Comparison of ENCODE assay signal across 9 mouse cellular contexts in the genomic region with DNA sequence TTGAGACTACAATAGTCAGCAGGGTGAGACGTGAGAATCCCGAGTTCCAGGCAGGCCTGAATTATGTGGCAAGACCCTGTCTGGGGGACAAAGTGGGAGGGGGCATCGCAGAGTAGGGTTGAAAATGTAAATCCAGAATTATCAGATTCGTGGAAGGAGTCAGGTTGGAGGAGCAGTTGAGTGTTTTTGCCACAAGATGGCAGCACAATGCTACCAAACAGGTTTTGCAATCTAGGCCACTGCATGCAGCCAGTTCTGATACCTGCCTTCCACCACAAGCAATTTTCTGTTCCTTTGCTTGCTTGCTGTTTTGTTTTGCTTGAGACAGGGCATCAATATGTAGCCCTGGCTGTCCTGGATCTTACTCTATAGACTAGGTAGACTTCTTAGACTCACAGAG. TPM values are rescaled to one million over a fixed set of nuclear protein-coding genes. Genes with fewer than 3 reads are reported as not detected.
A peak's percentile ranks its signal among the peaks of the same experiment; 100 is the strongest.
DNase-seq lines count a peak whose midpoint lies in the region; ATAC-seq and TF ChIP-seq lines count a peak whose summit lies in the region.
"Had no signal": no experiment of that assay in that cellular context is flagged by ENCODE, and none has a peak within 500 bp of the region (broad histone marks: within the 10 kb centered on the region; RNA-seq: fewer than 3 reads in every experiment).

No protein-coding gene starts in this region.

- H3K27me3 ChIP-seq in heart, embryonic 11.5 days (ENCODE audit: control insufficient read depth, insufficient read depth, low read length) = no peaks in the 10 kb centered on the region
- no peaks in the 10 kb centered on the region for H3K27me3 ChIP-seq in forebrain, embryonic 13.5 days
- no peaks in the 10 kb centered on the region for H3K27me3 ChIP-seq in hindbrain, embryonic 15.5 days
- no peaks in the 10 kb centered on the region for H3K27me3 ChIP-seq in midbrain, embryonic 11.5 days (ENCODE audit: control insufficient read depth, insufficient read depth, low read length)
- H3K27me3 ChIP-seq in small intestine, adult 2 months (ENCODE audit: control insufficient read depth, insufficient read depth, low read length) = no peaks in the 10 kb centered on the region

- H3K9me3 ChIP-seq in heart, embryonic 11.5 days (replicated peaks; ENCODE audit: control insufficient read depth, low read length) = no peaks in the 10 kb centered on the region
- H3K9me3 ChIP-seq in forebrain, embryonic 13.5 days (replicated peaks) = no peaks in the 10 kb centered on the region
- no peaks in the 10 kb centered on the region for H3K9me3 ChIP-seq in hindbrain, embryonic 15.5 days
- no peaks in the 10 kb centered on the region for H3K9me3 ChIP-seq in midbrain, embryonic 11.5 days (ENCODE audit: control insufficient read depth, low read length)

- peaks cover 12% of the 10 kb centered on the region for H3K36me3 ChIP-seq in heart, embryonic 11.5 days (ENCODE audit: control insufficient read depth, insufficient read depth, low read length)
- H3K36me3 ChIP-seq in forebrain, embryonic 13.5 days (ENCODE audit: poor library complexity, severe bottlenecking) = peaks cover 32% of the 10 kb centered on the region
- H3K36me3 ChIP-seq in hindbrain, embryonic 15.5 days = peaks cover 32% of the 10 kb centered on the region
- peaks cover 3% of the 10 kb centered on the region; the same call in 1 of the 2 replicates for H3K36me3 ChIP-seq in midbrain, embryonic 11.5 days (ENCODE audit: control insufficient read depth, insufficient read depth, low read length)
- peaks cover 22% of the 10 kb centered on the region for H3K36me3 ChIP-seq in small intestine, adult 2 months (ENCODE audit: control insufficient read depth, insufficient read depth, low read length)

- intact Hi-C loops in left cerebral cortex, adult 2 months (cut with DNase I) = loop anchor here (1.0 to 10.0 kb wide), 3 partner anchors 24 to 253 kb away; no protein-coding TSS in a partner anchor

- H3K4me2 ChIP-seq in heart, embryonic 11.5 days = no peak overlapping the region
- no peak overlapping the region for H3K4me2 ChIP-seq in forebrain, embryonic 13.5 days
- H3K4me2 ChIP-seq in hindbrain, embryonic 15.5 days = no peak overlapping the region
- no peak overlapping the region for H3K4me2 ChIP-seq in midbrain, embryonic 11.5 days

- H3K27ac ChIP-seq in heart, embryonic 11.5 days (ENCODE audit: low read depth, low read length) = no peak overlapping the region
- H3K27ac ChIP-seq in forebrain, embryonic 13.5 days = no peak overlapping the region
- H3K27ac ChIP-seq in hindbrain, embryonic 15.5 days (replicated peaks) = 0 out of 2 replicates have a peak overlapping the region, but pooled peaks have one; percentile 7
- peak overlapping the region; percentile 44; the same call in 1 of the 2 replicates for H3K27ac ChIP-seq in left cerebral cortex, adult 2 months
- no peak overlapping the region for H3K27ac ChIP-seq in midbrain, embryonic 11.5 days (ENCODE audit: low read depth, low read length)
- H3K27ac ChIP-seq in small intestine, adult 2 months (ENCODE audit: insufficient read depth, low read depth, low read length) = no peak overlapping the region
- H3K27ac ChIP-seq: macrophage had no signal

- no peak overlapping the region for H3K4me3 ChIP-seq in heart, embryonic 11.5 days (ENCODE audit: low read depth, low read length)
- no peak overlapping the region for H3K4me3 ChIP-seq in forebrain, embryonic 13.5 days
- no peak overlapping the region for H3K4me3 ChIP-seq in hindbrain, embryonic 15.5 days
- H3K4me3 ChIP-seq in left cerebral cortex, adult 2 months = no peak overlapping the region
- no peak overlapping the region for H3K4me3 ChIP-seq in midbrain, embryonic 11.5 days (ENCODE audit: low read depth, low read length)
- no peak overlapping the region for H3K4me3 ChIP-seq in small intestine, adult 2 months (ENCODE audit: low read depth, low read length)

- peak; percentile 77 to 87 for DNase-seq in heart, adult 18-20 months
- peak; percentile 63 for DNase-seq in c-Kit-positive CD71-positive TER-119-negative erythroid progenitor cells, embryonic 14.5 days (ENCODE audit: low read depth)
- peak; percentile 68 for DNase-seq in left cerebral cortex, adult 2 months (ENCODE audit: extremely low spot score in 1 of 2, low spot score in 2 of 2)
- DNase-seq in midbrain, embryonic 11.5 days (ENCODE audit: low spot score, missing footprints) = peak; percentile 98

- peak; percentile 77 for TF ChIP-seq CTCF in left cerebral cortex, adult 2 months (IDR thresholded peaks at IDR 0.05)
- peak; percentile 72; the same call in 1 of the 2 replicates for TF ChIP-seq CTCF in small intestine, adult 2 months (IDR thresholded peaks at IDR 0.05; ENCODE audit: extremely low read depth, insufficient read length, insufficient replicate concordance, low read depth, low read length)

- H3K4me1 ChIP-seq in heart, embryonic 11.5 days (ENCODE audit: control insufficient read depth, insufficient read depth, low read length) = 0 out of 2 replicates have a peak, but pooled peaks cover 15% of the 10 kb centered on the region
- peaks cover 8% of the 10 kb centered on the region for H3K4me1 ChIP-seq in forebrain, embryonic 13.5 days
- peaks cover 11% of the 10 kb centered on the region; the same call in 1 of the 2 replicates for H3K4me1 ChIP-seq in hindbrain, embryonic 15.5 days (replicated peaks)
- H3K4me1 ChIP-seq in midbrain, embryonic 11.5 days (ENCODE audit: control insufficient read depth, insufficient read depth, low read length) = peaks cover 6% of the 10 kb centered on the region
- peaks cover 15% of the 10 kb centered on the region for H3K4me1 ChIP-seq in small intestine, adult 2 months (ENCODE audit: control insufficient read depth, insufficient read depth, insufficient read length, low read length)

- 4% methylated on average over 4 of the region's 4 CpGs for WGBS in heart, embryonic 11.5 days (ENCODE audit: insufficient replicate concordance)
- 6% methylated on average over 4 of the region's 4 CpGs for WGBS in forebrain, embryonic 13.5 days
- WGBS in hindbrain, embryonic 15.5 days = 3% methylated on average over 4 of the region's 4 CpGs
- WGBS in midbrain, embryonic 11.5 days = 4% methylated on average over 4 of the region's 4 CpGs
- WGBS in small intestine, adult 2 months = under 1% methylated on average over 4 of the region's 4 CpGs

- no peak overlapping the region for H3K9ac ChIP-seq in heart, embryonic 11.5 days (ENCODE audit: low read depth, low read length)
- H3K9ac ChIP-seq in forebrain, embryonic 13.5 days = no peak overlapping the region
- no peak overlapping the region for H3K9ac ChIP-seq in hindbrain, embryonic 15.5 days
- H3K9ac ChIP-seq in midbrain, embryonic 11.5 days (ENCODE audit: low read length) = no peak overlapping the region

- no peak for ATAC-seq in heart, embryonic 11.5 days (replicated peaks; ENCODE audit: insufficient number of reproducible peaks, low FRiP score, low TSS enrichment)
- peak; percentile 42; the same call in 1 of the 2 replicates for ATAC-seq in forebrain, embryonic 13.5 days
- peak; percentile 39; the same call in 1 of the 2 replicates for ATAC-seq in hindbrain, embryonic 15.5 days (ENCODE audit: low FRiP score, low read depth)
- peak; percentile 22; the same call in 1 of the 2 replicates for ATAC-seq in midbrain, embryonic 11.5 days (ENCODE audit: low FRiP score)

- no peak for TF ChIP-seq POLR2A in small intestine, adult 2 months (IDR thresholded peaks at IDR 0.05; ENCODE audit: low read depth, low read length)

RNA-seq across cellular contexts. Expression of a gene that starts 2.6 kb away (rescaled TPM):
- total RNA-seq in heart, adult 18-20 months (2021) = 1,000 to 10,000 TPM; 2,821 to 3,018 TPM
- polyA plus RNA-seq in heart, embryonic 11.5 days (2014; fragmentation: Nextera tagmentation; extraction: Ambion mirVana) = 309 and 324 TPM in 2 replicates
- polyA plus RNA-seq in forebrain, embryonic 13.5 days (2015; fragmentation: Nextera tagmentation; extraction: Ambion mirVana) = 1.7 and 4.4 TPM in 2 replicates
- 5.2 and 7.1 TPM in 2 replicates for polyA plus RNA-seq in hindbrain, embryonic 15.5 days (2015; fragmentation: Nextera tagmentation; extraction: Ambion mirVana)
- total RNA-seq in left cerebral cortex, adult 2 months (2021) = 1 to 10 TPM; 2.9 to 7.2 TPM
- polyA plus RNA-seq in midbrain, embryonic 11.5 days (2014; fragmentation: Nextera tagmentation; extraction: Ambion mirVana) = 3.5 and 4.1 TPM in 2 replicates
- 47.5 and 165 TPM in 2 replicates for polyA plus RNA-seq in small intestine, adult 2 months (2012; rRNA removed)

RNA-seq across cellular contexts. Expression of a gene that starts 11.8 kb away (rescaled TPM):
- total RNA-seq in heart, adult 18-20 months (2021) = 10 to 100 TPM; 27.8 to 30.9 TPM
- 6.6 and 10.4 TPM in 2 replicates for polyA plus RNA-seq in heart, embryonic 11.5 days (2014; fragmentation: Nextera tagmentation; extraction: Ambion mirVana)
- 19.5 and 23.7 TPM in 2 replicates for polyA plus RNA-seq in forebrain, embryonic 13.5 days (2015; fragmentation: Nextera tagmentation; extraction: Ambion mirVana)
- 10.5 and 11.6 TPM in 2 replicates for polyA plus RNA-seq in hindbrain, embryonic 15.5 days (2015; fragmentation: Nextera tagmentation; extraction: Ambion mirVana)
- 10 to 100 TPM; 47.3 to 49.9 TPM for total RNA-seq in left cerebral cortex, adult 2 months (2021)
- 16.6 and 18.1 TPM in 2 replicates for polyA plus RNA-seq in midbrain, embryonic 11.5 days (2014; fragmentation: Nextera tagmentation; extraction: Ambion mirVana)
- polyA plus RNA-seq in small intestine, adult 2 months (2012; rRNA removed) = 2.6 and 3.0 TPM in 2 replicates

RNA-seq across cellular contexts. Expression of a gene that starts 17.3 kb away (rescaled TPM):
- total RNA-seq in heart, adult 18-20 months (2021) = 100 to 1,000 TPM; 277 to 293 TPM
- polyA plus RNA-seq in heart, embryonic 11.5 days (2014; fragmentation: Nextera tagmentation; extraction: Ambion mirVana) = 64.6 and 71.7 TPM in 2 replicates
- 51.9 and 54.9 TPM in 2 replicates for polyA plus RNA-seq in forebrain, embryonic 13.5 days (2015; fragmentation: Nextera tagmentation; extraction: Ambion mirVana)
- 86.4 and 88.3 TPM in 2 replicates for polyA plus RNA-seq in hindbrain, embryonic 15.5 days (2015; fragmentation: Nextera tagmentation; extraction: Ambion mirVana)
- total RNA-seq in left cerebral cortex, adult 2 months (2021) = 100 to 1,000 TPM; 173 to 175 TPM
- polyA plus RNA-seq in midbrain, embryonic 11.5 days (2014; fragmentation: Nextera tagmentation; extraction: Ambion mirVana) = 39.0 and 43.9 TPM in 2 replicates
- 351 and 819 TPM in 2 replicates for polyA plus RNA-seq in small intestine, adult 2 months (2012; rRNA removed)

RNA-seq across cellular contexts. Expression of a gene that starts 50.4 kb away (rescaled TPM):
- total RNA-seq in heart, adult 18-20 months (2021) = 10 to 100 TPM; 51.1 to 53.7 TPM
- polyA plus RNA-seq in heart, embryonic 11.5 days (2014; fragmentation: Nextera tagmentation; extraction: Ambion mirVana) = 120 and 126 TPM in 2 replicates
- polyA plus RNA-seq in forebrain, embryonic 13.5 days (2015; fragmentation: Nextera tagmentation; extraction: Ambion mirVana) = 189 and 194 TPM in 2 replicates
- 176 and 178 TPM in 2 replicates for polyA plus RNA-seq in hindbrain, embryonic 15.5 days (2015; fragmentation: Nextera tagmentation; extraction: Ambion mirVana)
- 10 to 100 TPM; 53.3 to 56.3 TPM for total RNA-seq in left cerebral cortex, adult 2 months (2021)
- polyA plus RNA-seq in midbrain, embryonic 11.5 days (2014; fragmentation: Nextera tagmentation; extraction: Ambion mirVana) = 149 and 163 TPM in 2 replicates
- polyA plus RNA-seq in small intestine, adult 2 months (2012; rRNA removed) = 59.2 and 86.9 TPM in 2 replicates

RNA-seq across cellular contexts. Expression of a gene that starts 50.8 kb away (rescaled TPM):
- total RNA-seq in heart, adult 18-20 months (2021) = 10 to 100 TPM; 57.8 to 68.2 TPM
- polyA plus RNA-seq in heart, embryonic 11.5 days (2014; fragmentation: Nextera tagmentation; extraction: Ambion mirVana) = 184 and 185 TPM in 2 replicates
- polyA plus RNA-seq in forebrain, embryonic 13.5 days (2015; fragmentation: Nextera tagmentation; extraction: Ambion mirVana) = 318 and 339 TPM in 2 replicates
- 430 and 435 TPM in 2 replicates for polyA plus RNA-seq in hindbrain, embryonic 15.5 days (2015; fragmentation: Nextera tagmentation; extraction: Ambion mirVana)
- 100 to 1,000 TPM; 125 to 133 TPM for total RNA-seq in left cerebral cortex, adult 2 months (2021)
- polyA plus RNA-seq in midbrain, embryonic 11.5 days (2014; fragmentation: Nextera tagmentation; extraction: Ambion mirVana) = 255 and 260 TPM in 2 replicates
- polyA plus RNA-seq in small intestine, adult 2 months (2012; rRNA removed) = 24.6 and 45.2 TPM in 2 replicates

Comparison
In these comparisons a context has a peak if more than half of its experiments do, and no peak if none do; other contexts are left out.
1. H3K27ac ChIP-seq: peak in hindbrain, embryonic 15.5 days (single experiment) and left cerebral cortex, adult 2 months (single experiment); none in heart, embryonic 11.5 days (single experiment), forebrain, embryonic 13.5 days (single experiment), midbrain, embryonic 11.5 days (single experiment) and small intestine, adult 2 months (single experiment).
2. Peak in every context shown above with its lines, with median percentiles within 50 percentile points of each other: DNase-seq.